8 mouse cellular contexts compared by ENCODE assay signal in genomic region chr7:65881290-65881688, GRCm38 (mm10). TPM values are rescaled to one million over a fixed set of nuclear protein-coding genes. Genes with fewer than 3 reads are reported as not detected.
A peak's percentile ranks its signal among the peaks of the same experiment; 100 is the strongest.
DNase-seq lines count a peak whose midpoint lies in the region; ATAC-seq and TF ChIP-seq lines count a peak whose summit lies in the region.

No protein-coding gene starts in this region.

- no peaks in the 10 kb centered on the region for H3K36me3 ChIP-seq in forebrain, embryonic 12.5 days (replicated peaks)
- H3K36me3 ChIP-seq in forebrain, embryonic 11.5 days (ENCODE audit: control insufficient read depth, insufficient read depth, low read length), result no peaks in the 10 kb centered on the region
- no peaks in the 10 kb centered on the region for H3K36me3 ChIP-seq in neural tube, embryonic 12.5 days
- H3K36me3 ChIP-seq in limb, embryonic 14.5 days (ENCODE audit: control insufficient read depth, insufficient read depth, low read length), result no peaks in the 10 kb centered on the region
- no peaks in the 10 kb centered on the region for H3K36me3 ChIP-seq in stomach, postnatal 0 days (ENCODE audit: control insufficient read depth, insufficient read depth, low read length)

- 63% methylated on average over 12 of the region's 12 CpGs for WGBS in forebrain, embryonic 12.5 days
- 54% methylated on average over 12 of the region's 12 CpGs for WGBS in forebrain, embryonic 11.5 days
- 34% methylated on average over 12 of the region's 12 CpGs for WGBS in neural tube, embryonic 12.5 days
- WGBS in limb, embryonic 14.5 days, result 16% methylated on average over 12 of the region's 12 CpGs
- WGBS in stomach, postnatal 0 days, result 30% methylated on average over 12 of the region's 12 CpGs

- 0 out of 2 replicates have a peak overlapping the region, but pooled peaks have one; percentile 19 for H3K4me2 ChIP-seq in forebrain, embryonic 12.5 days
- no peak overlapping the region for H3K4me2 ChIP-seq in forebrain, embryonic 11.5 days (ENCODE audit: low read depth, low read length, severe bottlenecking)
- H3K4me2 ChIP-seq in neural tube, embryonic 12.5 days (replicated peaks), result peak overlapping the region; percentile 41
- peak overlapping the region; percentile 36 for H3K4me2 ChIP-seq in limb, embryonic 14.5 days (replicated peaks; ENCODE audit: low read depth, low read length, severe bottlenecking)
- H3K4me2 ChIP-seq in stomach, postnatal 0 days (replicated peaks; ENCODE audit: low read depth), result peak overlapping the region; percentile 41

- no peak for TF ChIP-seq POLR2A in limb, embryonic 14.5 days (IDR thresholded peaks at IDR 0.05; ENCODE audit: borderline replicate concordance, extremely low read depth, insufficient read depth, insufficient read length)

- H3K27me3 ChIP-seq in forebrain, embryonic 12.5 days, result no peaks in the 10 kb centered on the region
- H3K27me3 ChIP-seq in forebrain, embryonic 11.5 days (ENCODE audit: control insufficient read depth, insufficient read depth, low read length), result no peaks in the 10 kb centered on the region
- no peaks in the 10 kb centered on the region for H3K27me3 ChIP-seq in neural tube, embryonic 12.5 days (replicated peaks)
- H3K27me3 ChIP-seq in limb, embryonic 14.5 days (ENCODE audit: control insufficient read depth, insufficient read depth, low read length), result no peaks in the 10 kb centered on the region; the same call in 1 of the 2 replicates
- H3K27me3 ChIP-seq in stomach, postnatal 0 days (ENCODE audit: control insufficient read depth, insufficient read depth, low read length), result no peaks in the 10 kb centered on the region

- H3K9ac ChIP-seq in forebrain, embryonic 12.5 days, result no peak overlapping the region
- H3K9ac ChIP-seq in forebrain, embryonic 11.5 days (ENCODE audit: low read length), result no peak overlapping the region
- no peak overlapping the region for H3K9ac ChIP-seq in neural tube, embryonic 12.5 days
- no peak overlapping the region for H3K9ac ChIP-seq in limb, embryonic 14.5 days (ENCODE audit: low read depth, low read length, severe bottlenecking)
- H3K9ac ChIP-seq in stomach, postnatal 0 days (ENCODE audit: low read length), result no peak overlapping the region

- no peak overlapping the region for H3K4me3 ChIP-seq in forebrain, embryonic 12.5 days (replicated peaks)
- no peak overlapping the region for H3K4me3 ChIP-seq in forebrain, embryonic 11.5 days (ENCODE audit: low read depth, low read length)
- no peak overlapping the region for H3K4me3 ChIP-seq in neural tube, embryonic 12.5 days
- no peak overlapping the region; the same call in 1 of the 2 replicates for H3K4me3 ChIP-seq in limb, embryonic 14.5 days (replicated peaks; ENCODE audit: low read length)
- H3K4me3 ChIP-seq in stomach, postnatal 0 days (ENCODE audit: low read depth, low read length), result peak overlapping the region; percentile 12

- H3K27ac ChIP-seq in forebrain, embryonic 12.5 days, result no peak overlapping the region
- no peak overlapping the region for H3K27ac ChIP-seq in forebrain, embryonic 11.5 days (ENCODE audit: low read depth, low read length)
- H3K27ac ChIP-seq in neural tube, embryonic 12.5 days, result no peak overlapping the region
- H3K27ac ChIP-seq in limb, embryonic 14.5 days (replicated peaks; ENCODE audit: low read depth, low read length), result no peak overlapping the region
- no peak overlapping the region for H3K27ac ChIP-seq in stomach, postnatal 0 days (replicated peaks)

- ATAC-seq in forebrain, embryonic 12.5 days (ENCODE audit: low FRiP score), result no peak
- ATAC-seq in forebrain, embryonic 11.5 days (replicated peaks; ENCODE audit: low FRiP score), result no peak
- no peak for ATAC-seq in neural tube, embryonic 12.5 days (ENCODE audit: low FRiP score, low read depth)
- ATAC-seq in limb, embryonic 14.5 days (ENCODE audit: low FRiP score, low read depth), result no peak
- ATAC-seq in stomach, postnatal 0 days (ENCODE audit: low FRiP score, low TSS enrichment), result no peak

- H3K4me1 ChIP-seq in forebrain, embryonic 12.5 days, result peaks cover 5% of the 10 kb centered on the region
- H3K4me1 ChIP-seq in forebrain, embryonic 11.5 days (replicated peaks; ENCODE audit: control insufficient read depth, insufficient read depth, low read length), result no peaks in the 10 kb centered on the region
- H3K4me1 ChIP-seq in neural tube, embryonic 12.5 days, result peaks cover 4% of the 10 kb centered on the region; the same call in 1 of the 2 replicates
- H3K4me1 ChIP-seq in limb, embryonic 14.5 days (ENCODE audit: control insufficient read depth, insufficient read depth, low read length), result peaks cover 7% of the 10 kb centered on the region
- H3K4me1 ChIP-seq in stomach, postnatal 0 days (replicated peaks; ENCODE audit: control insufficient read depth, insufficient read depth), result 0 out of 2 replicates have a peak, but pooled peaks cover 4% of the 10 kb centered on the region

- TF ChIP-seq EP300 in stomach, postnatal 0 days (optimal IDR thresholded peaks at IDR 0.05), result no peak

- no peak for TF ChIP-seq CTCF in stomach, postnatal 0 days (IDR thresholded peaks at IDR 0.05; ENCODE audit: low read depth)

- H3K9me3 ChIP-seq in forebrain, embryonic 12.5 days, result no peaks in the 10 kb centered on the region
- no peaks in the 10 kb centered on the region for H3K9me3 ChIP-seq in forebrain, embryonic 11.5 days (ENCODE audit: control insufficient read depth, low read length)
- H3K9me3 ChIP-seq in neural tube, embryonic 12.5 days, result no peaks in the 10 kb centered on the region
- no peaks in the 10 kb centered on the region for H3K9me3 ChIP-seq in limb, embryonic 14.5 days (ENCODE audit: control insufficient read depth, low read length)
- no peaks in the 10 kb centered on the region for H3K9me3 ChIP-seq in stomach, postnatal 0 days (ENCODE audit: control insufficient read depth, low read length)

- DNase-seq in forebrain, embryonic 11.5 days (ENCODE audit: low spot score), result no peak
- no peak for DNase-seq in neural tube, embryonic 10.5 days (ENCODE audit: extremely low spot score, low spot score)
- DNase-seq in limb, embryonic 14.5 days (ENCODE audit: low spot score), result no peak
- DNase-seq in stomach, postnatal 0 days (ENCODE audit: low spot score), result no peak
- DNase-seq in left cerebral cortex, adult 11 months (ENCODE audit: low spot score), result no peak
- no peak for DNase-seq in layer of hippocampus, adult 11-12 months (ENCODE audit: low spot score)

RNA-seq across cellular contexts. Expression of gene Pcsk6, which starts 19.8 kb away (rescaled TPM):
- 1.6 and 2.5 TPM in 2 replicates for polyA plus RNA-seq in forebrain, embryonic 12.5 days (2016; fragmentation: Nextera tagmentation; extraction: Ambion mirVana)
- 2.7 and 3.1 TPM in 2 replicates for polyA plus RNA-seq in forebrain, embryonic 11.5 days (2014; fragmentation: Nextera tagmentation; extraction: Ambion mirVana)
- polyA plus RNA-seq in neural tube, embryonic 12.5 days (2016; fragmentation: Nextera tagmentation; extraction: Ambion mirVana), result 1.5 and 1.8 TPM in 2 replicates
- polyA plus RNA-seq in limb, embryonic 14.5 days (2012; rRNA removed), result 34.1 and 37.9 TPM in 2 replicates
- 15.2 and 19.4 TPM in 2 replicates for polyA plus RNA-seq in limb, embryonic 14.5 days (2014; fragmentation: Nextera tagmentation; extraction: Ambion mirVana)
- 7.0 and 12.0 TPM in 2 replicates for polyA plus RNA-seq in stomach, postnatal 0 days (2015; fragmentation: Nextera tagmentation; extraction: Ambion mirVana)
